Mouse (Mus musculus) layer of hippocampus, adult 18-20 months (tissue): ENCODE measurements around the gene Slc41a2. TPM values are rescaled to one million over a fixed set of nuclear protein-coding genes. Genes with fewer than 3 reads are reported as not detected.
"Not testable (repeated sequence)": the region's sequence is repeated elsewhere in the genome, so short reads cannot be mapped to it uniquely, and the experiment has no call there.

Experiments
- DNase-seq, 2 experiments: peaks; one replicate each; pipeline ENCODE4 v3.0.0; 2022; ENCODE audit warnings: low spot score in 2 of 2
- total RNA-seq, 2 experiments: library from RNA; stranded (reverse); gene quantifications; 2 replicates each; pipeline ENCODE4 v1.2.3; 2021

The Slc41a2 gene
- total RNA-seq, 2 experiments from 2014 or later = 22.4 to 25.4 TPM

- no peak for DNase-seq
These were observed 16.1 kb upstream of the Slc41a2 start for GRCm38 (mm10) chr10:83353680-83354332.

GRCm38 (mm10) chr10:83351779-83352178 lies 14.1 kb upstream of the Slc41a2 start:
- DNase-seq = not testable (repeated sequence)

- DNase-seq = no peak
These were observed 13.0 kb upstream of the Slc41a2 start for GRCm38 (mm10) chr10:83350689-83351088.

GRCm38 (mm10) chr10:83347494-83347893 lies 9.8 kb upstream of the Slc41a2 start:
- DNase-seq = no peak

- no peak for DNase-seq
These were observed 8.7 kb upstream of the Slc41a2 start for GRCm38 (mm10) chr10:83346359-83346736.

- DNase-seq = no peak
These were observed 8.1 kb upstream of the Slc41a2 start for GRCm38 (mm10) chr10:83345693-83346358.

- DNase-seq = no peak
These were observed 6.4 kb upstream of the Slc41a2 start for GRCm38 (mm10) chr10:83343828-83344685.

- peak; percentile 52 to 79 for DNase-seq
These were observed 5.5 kb upstream of the Slc41a2 start for GRCm38 (mm10) chr10:83343171-83343570.

GRCm38 (mm10) chr10:83341226-83341625 lies 3.5 kb upstream of the Slc41a2 start:
- DNase-seq = no peak

GRCm38 (mm10) chr10:83337971-83338598 lies 403 bp upstream of the Slc41a2 start:
- no peak for DNase-seq

GRCm38 (mm10) chr10:83336336-83336735 lies 1.3 kb downstream of the Slc41a2 start:
- DNase-seq = no peak

- DNase-seq = no peak
These were observed 5.1 kb downstream of the Slc41a2 start for GRCm38 (mm10) chr10:83332581-83332980.

- no peak for DNase-seq
These were observed 5.9 kb downstream of the Slc41a2 start for GRCm38 (mm10) chr10:83331811-83332210.

GRCm38 (mm10) chr10:83330336-83330735 lies 7.3 kb downstream of the Slc41a2 start:
- no peak for DNase-seq

- no peak for DNase-seq
These were observed 8.9 kb downstream of the Slc41a2 start for GRCm38 (mm10) chr10:83328791-83329190.

- DNase-seq = no peak
These were observed 10.9 kb downstream of the Slc41a2 start for GRCm38 (mm10) chr10:83326648-83327285.

GRCm38 (mm10) chr10:83325903-83326302 lies 11.8 kb downstream of the Slc41a2 start:
- no peak for DNase-seq

GRCm38 (mm10) chr10:83324871-83325270 lies 12.8 kb downstream of the Slc41a2 start:
- no peak for DNase-seq

- DNase-seq = no peak
These were observed 15.1 kb downstream of the Slc41a2 start for GRCm38 (mm10) chr10:83322551-83323100.

- DNase-seq = no peak
These were observed 16.2 kb downstream of the Slc41a2 start for GRCm38 (mm10) chr10:83321528-83321927.

- DNase-seq = peak in 1 of 2 experiments; percentile 63
These were observed 16.8 kb downstream of the Slc41a2 start for GRCm38 (mm10) chr10:83320870-83321269.
